Mouse (Mus musculus): Measurements from ENCODE around the gene Slc22a15. TPM values are rescaled to one million over a fixed set of nuclear protein-coding genes. Genes with fewer than 3 reads are reported as not detected.

Gene Slc22a15
- 1 to 10 TPM; 9.0 to 9.2 TPM for total RNA-seq (2021)
- long read RNA-seq, full-length matches to known transcripts: 4 of 7 reads
- long read RNA-seq, partial matches to known transcripts: 1 of 7 reads
- long read RNA-seq, other reads (novel, unspliced or antisense): 2 of 7 reads

DNA sequence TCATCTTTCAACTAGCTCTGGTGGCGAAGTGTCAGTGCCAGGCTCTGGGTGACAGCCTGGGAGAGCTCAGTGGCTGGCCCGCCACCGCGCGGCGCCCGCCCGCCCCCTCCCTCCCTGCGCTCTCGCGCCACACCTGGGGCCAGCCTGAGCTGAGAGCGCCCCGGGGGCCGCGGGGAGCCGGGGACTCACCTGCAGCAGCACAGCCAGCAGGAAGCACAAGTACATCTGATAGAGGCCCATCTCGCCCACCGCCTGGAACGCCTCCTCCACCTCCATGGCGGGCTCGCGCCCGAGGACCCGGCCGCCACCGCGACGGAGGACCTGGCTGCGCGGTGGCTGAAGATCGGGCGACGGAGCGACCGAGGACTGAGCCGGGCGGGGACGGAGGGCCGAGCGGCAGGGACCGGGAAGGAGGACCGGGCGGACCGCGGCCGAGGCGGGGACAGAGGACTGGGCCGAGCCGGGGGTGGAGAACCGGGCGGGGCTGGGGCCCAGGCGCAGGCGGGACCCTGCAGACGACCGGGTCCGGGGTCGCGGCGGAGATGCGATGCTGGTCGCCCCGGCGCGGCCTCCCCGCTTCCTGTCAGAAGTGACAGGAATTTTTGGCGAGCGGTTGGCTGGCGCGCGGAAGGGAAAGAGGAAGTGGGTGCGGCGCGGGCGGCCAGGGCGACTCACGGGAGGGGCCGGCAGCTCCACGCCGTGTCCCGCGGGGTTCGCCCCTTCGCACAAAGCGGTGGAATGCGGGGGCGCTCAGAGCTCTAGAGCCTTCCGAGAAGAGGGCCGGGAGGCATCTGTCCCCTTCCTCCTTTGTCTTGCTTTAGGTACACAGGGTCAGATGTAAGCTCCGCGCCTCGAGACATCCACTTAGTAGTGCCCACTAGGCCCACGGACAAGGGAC lies at the start of gene Slc22a15:
TSS of gene Slc22a15 (minus strand) at position 611 of the 898 bp plus-strand sequence.
- DNase-seq (ENCODE audit: low spot score in 2 of 2): peak; percentile 16 to 49

DNA sequence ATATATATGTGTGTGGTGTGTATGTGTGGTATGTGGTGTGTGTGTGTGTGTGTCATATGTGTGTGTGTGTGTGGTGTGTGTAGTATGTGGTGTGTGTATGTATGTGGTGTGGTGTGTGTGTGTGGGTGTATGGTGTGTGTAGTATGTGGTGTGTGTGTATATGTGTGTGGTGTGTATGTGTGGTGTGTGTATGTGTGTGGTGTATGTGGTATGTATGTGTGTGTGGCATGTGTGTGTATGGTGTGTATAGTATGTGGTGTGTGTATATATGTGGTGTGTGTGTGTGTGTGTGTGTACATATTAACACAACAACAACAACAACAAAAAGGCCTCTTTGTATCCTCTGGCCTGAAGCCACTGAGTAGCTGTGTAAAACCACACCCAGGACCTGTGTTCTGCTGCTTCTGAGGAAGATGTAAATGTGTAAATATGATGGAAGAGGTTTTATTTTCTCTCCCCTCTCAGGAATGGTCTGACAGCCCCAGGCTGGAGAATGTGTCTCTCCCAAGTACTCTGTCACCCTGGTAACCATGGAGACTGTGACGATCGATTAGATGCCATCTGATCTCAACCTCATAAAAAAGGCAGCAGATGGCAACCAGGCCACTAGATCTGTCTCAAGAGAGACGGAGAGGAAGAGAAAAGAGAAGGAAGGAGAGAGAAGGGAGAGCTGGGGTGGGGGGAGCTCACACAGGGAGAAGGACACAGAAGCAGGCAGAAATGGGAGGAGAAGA lies 42.7 kb upstream of the Slc22a15 start:
- DNase-seq (ENCODE audit: low spot score in 2 of 2): peak in 1 of 2 experiments; percentile 63

DNA sequence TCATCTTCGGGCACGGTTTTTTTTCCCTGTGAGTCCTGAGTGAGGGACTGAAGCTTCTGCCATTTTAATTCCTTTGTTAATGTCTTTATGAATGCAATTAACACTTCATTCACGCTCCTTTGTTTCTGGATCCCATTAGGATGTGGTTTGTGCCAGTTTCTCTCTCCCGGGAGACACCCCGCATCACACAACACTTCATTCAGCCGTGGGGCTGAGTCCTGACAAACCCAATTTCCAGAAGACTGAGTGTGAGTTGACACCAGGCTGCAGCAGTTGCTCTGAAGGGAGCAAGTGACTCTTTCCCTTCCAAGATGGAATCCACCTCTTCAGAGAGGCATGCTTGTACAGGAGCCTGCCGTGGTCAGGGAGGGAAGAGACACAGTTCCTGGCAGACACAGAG lies 40.1 kb upstream of the Slc22a15 start:
- no peak for DNase-seq (ENCODE audit: low spot score in 2 of 2)

DNA sequence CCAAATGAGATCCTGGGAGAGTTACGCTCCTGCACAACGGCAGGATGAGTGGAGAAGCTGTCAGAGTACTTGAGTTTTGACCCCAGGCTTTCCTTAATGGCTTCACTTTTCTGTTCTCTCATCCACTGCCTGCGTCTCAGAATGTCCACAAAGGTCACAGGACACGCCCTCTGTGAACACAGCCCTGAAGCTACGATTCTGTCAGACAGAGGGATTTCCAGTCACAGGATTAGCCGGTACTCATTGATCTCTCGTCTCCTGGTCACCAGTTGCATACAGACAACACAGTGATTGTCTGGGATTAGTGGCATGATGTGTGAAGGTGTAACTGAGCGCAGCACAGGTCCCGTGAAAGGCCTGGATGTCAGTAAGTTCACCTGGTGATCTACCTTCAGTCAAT lies 39.2 kb upstream of the Slc22a15 start:
- DNase-seq (ENCODE audit: low spot score in 2 of 2): no peak

GRCm38 (mm10) chr3:101961146-101961835 lies 37.0 kb upstream of the Slc22a15 start:
- no peak for DNase-seq (ENCODE audit: low spot score in 2 of 2)

- no peak for DNase-seq (ENCODE audit: low spot score in 2 of 2)
Observed at GRCm38 (mm10) chr3:101958047-101958446, 33.8 kb upstream of the Slc22a15 start.

DNA sequence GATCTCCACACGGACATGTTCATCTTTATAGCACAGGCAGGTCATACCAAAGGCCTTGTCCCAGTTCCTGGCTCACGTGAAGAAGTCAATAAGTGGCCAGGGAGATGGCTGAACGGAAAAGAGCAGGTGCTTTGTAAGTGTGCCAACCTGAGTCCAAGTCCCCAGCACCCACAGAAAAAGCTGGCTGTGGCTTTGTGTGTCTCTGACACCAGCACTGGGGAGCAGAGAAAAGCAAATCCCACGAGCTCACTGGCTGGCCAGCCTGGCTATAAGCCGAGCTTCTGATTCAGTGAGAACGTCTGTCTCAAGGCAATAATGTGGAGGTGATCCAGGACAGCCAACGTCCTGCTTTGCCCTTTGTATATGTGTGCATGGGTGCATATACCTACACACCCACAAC lies 29.3 kb upstream of the Slc22a15 start:
- DNase-seq (ENCODE audit: low spot score in 2 of 2): no peak

DNA sequence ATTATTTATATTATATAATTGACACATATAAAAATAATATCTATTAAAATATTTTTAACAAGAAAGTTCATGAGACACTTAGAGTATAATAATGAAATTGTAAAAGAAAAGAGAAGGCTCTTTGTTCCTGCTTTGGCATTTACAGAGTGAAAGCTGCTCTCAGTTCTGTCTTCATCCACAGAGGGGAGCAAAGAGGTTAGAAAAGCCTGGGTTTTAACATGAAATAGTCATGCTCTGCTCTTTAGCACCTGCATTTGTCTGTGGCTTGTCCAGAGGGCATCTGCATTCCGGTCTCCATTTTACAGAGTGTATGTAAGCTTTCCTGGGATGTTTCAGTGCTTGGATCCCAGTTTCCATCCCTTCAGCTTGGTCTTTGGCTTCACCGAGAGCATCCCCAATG lies 28.3 kb upstream of the Slc22a15 start:
- DNase-seq (ENCODE audit: low spot score in 2 of 2): no peak

DNA sequence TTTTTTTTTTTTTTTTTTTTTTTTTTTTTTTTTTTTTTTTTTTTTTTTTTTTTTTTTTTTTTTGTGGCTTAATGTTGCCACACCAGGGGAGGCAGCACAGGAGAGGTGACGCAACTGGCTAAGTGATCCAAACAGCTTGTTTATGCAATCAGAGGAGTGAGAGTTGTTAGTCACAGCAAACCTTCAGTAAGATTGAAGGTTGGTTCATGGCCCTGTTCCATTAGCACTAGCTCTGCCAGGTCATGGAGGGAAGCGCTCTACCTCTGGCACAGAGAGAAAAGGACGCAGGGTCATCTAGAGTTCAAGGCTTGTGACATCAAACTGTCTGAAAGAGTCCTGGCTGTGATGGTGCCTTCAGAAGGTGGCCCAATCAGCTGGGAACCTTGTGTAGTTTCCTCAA lies 24.3 kb upstream of the Slc22a15 start:
- DNase-seq (ENCODE audit: low spot score in 2 of 2): no peak

- no peak for DNase-seq (ENCODE audit: low spot score in 2 of 2)
Observed at GRCm38 (mm10) chr3:101947250-101947649, 23.0 kb upstream of the Slc22a15 start.

DNA sequence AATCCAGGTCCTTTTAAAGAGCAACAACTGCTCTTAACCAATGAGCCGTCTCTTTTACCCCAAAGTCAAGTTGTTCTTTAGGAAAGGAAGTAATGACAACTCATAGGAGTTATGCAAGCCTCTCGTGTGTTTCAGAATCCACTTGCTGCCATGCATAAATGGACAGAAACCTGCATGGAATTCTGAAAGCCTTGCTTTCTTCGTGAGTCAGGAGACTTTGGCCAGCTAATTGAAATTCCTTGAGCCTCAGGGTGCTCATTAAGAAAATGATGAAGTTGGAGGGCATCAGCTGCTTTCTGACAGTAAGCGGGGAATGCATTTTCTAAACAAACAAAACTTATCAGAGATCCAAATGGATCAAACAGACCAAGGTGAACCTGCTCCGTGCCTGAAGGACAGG lies 21.0 kb upstream of the Slc22a15 start:
- DNase-seq (ENCODE audit: low spot score in 2 of 2): no peak

DNA sequence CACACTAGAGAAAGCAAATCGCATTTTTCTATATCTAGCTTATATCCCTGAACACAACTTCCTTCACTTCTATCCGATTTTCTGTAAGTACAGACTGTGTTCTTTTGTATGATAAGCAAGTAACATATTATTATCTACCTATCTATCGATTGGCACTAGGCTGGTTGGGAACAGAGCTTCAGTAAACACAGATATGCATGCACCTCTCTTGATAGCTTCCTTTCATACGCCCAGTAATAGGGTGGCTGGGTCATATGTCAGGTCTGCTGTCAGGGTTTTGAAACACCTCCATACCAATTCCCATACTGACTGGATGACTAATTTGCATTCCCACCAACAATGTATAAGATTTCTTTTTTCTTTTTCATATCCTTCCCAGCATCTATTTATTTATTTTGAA lies 16.2 kb upstream of the Slc22a15 start:
- no peak for DNase-seq (ENCODE audit: low spot score in 2 of 2)

DNA sequence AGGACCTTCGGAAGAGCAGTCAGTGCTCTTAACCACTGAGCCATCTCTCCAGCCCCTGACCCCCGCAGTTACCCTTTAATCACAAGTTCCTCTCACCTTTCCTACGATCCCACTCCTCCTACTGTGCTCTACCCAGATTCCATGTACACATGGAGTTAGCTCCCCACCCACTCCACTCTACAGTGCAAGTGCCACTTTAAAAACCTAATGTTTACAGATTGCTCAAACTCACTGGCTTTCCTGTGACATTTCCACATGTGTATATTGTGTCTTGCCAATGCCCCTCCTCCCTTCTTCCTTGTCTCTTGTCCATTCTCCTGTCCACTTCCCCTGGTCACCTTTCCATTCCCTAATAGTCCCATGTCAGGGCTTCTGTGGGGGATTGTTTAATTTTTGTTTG lies 15.6 kb upstream of the Slc22a15 start:
- DNase-seq (ENCODE audit: low spot score in 2 of 2): no peak

- DNase-seq (ENCODE audit: low spot score in 2 of 2): no peak
Observed at GRCm38 (mm10) chr3:101939152-101939551, 14.9 kb upstream of the Slc22a15 start.

DNA sequence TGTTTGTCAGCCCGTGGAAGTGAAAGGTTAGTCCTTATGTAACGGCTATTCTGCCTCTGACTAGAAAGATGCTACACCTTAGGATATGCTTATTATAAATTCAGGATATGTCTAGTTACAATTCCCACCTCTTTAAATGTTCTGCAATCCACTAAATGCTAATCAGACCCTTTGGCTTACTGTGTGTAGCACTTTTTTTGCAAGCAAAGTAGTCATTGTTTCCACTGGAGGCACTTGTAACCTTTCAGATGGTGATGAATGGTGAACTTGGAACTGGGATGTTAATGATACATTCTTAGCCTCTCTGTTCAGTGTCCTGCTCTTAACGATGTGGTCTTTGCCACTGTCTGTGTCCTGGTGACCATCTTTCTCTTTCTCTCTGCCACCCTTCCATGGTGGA lies 12.1 kb upstream of the Slc22a15 start:
- no peak for DNase-seq (ENCODE audit: low spot score in 2 of 2)

- DNase-seq (ENCODE audit: low spot score in 2 of 2): no peak
Observed at GRCm38 (mm10) chr3:101933820-101934219, 9.6 kb upstream of the Slc22a15 start.

GRCm38 (mm10) chr3:101929105-101929876 lies 5.0 kb upstream of the Slc22a15 start:
- no peak for DNase-seq (ENCODE audit: low spot score in 2 of 2)

DNA sequence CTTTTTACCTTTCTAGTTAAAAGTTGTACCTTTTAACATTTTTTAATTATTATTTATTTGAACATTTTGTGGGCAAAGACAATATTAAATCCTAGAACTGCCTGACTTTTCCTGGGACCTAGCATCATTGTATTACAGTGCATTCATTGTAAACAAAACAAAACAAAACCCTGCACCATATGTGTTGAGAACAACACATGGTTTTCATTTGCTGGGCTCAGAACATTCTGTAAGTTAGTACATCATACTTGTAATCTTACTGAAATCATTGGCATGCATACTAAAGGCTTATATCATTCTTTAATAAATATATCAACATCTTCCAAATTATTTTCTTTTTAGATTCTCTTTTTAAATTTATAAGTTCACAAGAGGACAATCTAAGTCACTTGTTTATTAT lies 2.4 kb upstream of the Slc22a15 start:
- no peak for DNase-seq (ENCODE audit: low spot score in 2 of 2)

DNA sequence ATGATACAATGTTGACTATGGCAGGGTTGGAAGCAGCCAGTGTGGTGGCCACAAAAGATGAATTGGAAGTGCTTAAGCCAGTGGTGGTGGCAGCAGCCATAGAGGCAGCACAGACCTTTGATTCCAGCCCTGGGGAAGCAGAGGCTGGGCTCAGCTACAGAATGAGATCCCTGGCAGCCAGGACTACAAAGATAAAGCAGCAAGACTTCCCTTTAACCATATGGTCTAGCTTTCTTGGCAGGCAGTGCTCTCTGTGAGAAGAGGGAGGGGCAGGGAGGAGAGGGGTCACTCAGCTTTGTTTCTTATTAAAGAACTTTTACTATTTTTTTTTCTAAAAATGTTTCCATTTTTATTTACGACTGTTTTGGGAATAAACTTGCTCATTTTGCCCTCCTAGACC lies 1.4 kb upstream of the Slc22a15 start:
- no peak for DNase-seq (ENCODE audit: low spot score in 2 of 2)

DNA sequence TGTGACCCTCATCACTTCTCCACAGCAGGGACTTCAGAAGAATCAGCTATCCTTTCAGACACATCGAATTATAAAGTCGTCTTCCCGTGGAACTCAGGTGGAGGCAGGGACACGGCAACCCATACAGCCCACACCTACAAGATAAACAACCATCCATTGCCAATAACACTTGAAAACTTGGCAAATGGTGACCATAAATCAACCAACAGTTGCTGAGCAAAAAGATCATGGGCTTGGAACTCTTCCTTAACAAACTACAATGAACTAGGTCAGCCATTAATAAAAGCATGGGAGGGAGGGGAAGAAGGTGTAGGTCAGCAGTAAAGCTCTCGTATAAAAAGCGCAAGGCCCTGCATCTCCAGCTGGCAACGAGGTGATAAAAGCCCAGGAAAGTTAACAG lies 1.9 kb downstream of the Slc22a15 start:
- DNase-seq (ENCODE audit: low spot score in 2 of 2): no peak

GRCm38 (mm10) chr3:101918526-101918925 lies 5.7 kb downstream of the Slc22a15 start:
- no peak for DNase-seq (ENCODE audit: low spot score in 2 of 2)

Data from layer of hippocampus, adult 18-20 months (tissue).